Mouse (Mus musculus) cerebellum, adult 11-12 months (tissue): Measurements from ENCODE around the gene Eps8l2.
A peak's percentile ranks its signal among the peaks of the same experiment; 100 is the strongest.
"Not testable (repeated sequence)": the region's sequence is repeated elsewhere in the genome, so short reads cannot be mapped to it uniquely, and the experiment has no call there.

Source experiments
- DNase-seq: peaks from one replicate; pipeline ENCODE4 v3.0.0; 2022

Gene Eps8l2

DNA sequence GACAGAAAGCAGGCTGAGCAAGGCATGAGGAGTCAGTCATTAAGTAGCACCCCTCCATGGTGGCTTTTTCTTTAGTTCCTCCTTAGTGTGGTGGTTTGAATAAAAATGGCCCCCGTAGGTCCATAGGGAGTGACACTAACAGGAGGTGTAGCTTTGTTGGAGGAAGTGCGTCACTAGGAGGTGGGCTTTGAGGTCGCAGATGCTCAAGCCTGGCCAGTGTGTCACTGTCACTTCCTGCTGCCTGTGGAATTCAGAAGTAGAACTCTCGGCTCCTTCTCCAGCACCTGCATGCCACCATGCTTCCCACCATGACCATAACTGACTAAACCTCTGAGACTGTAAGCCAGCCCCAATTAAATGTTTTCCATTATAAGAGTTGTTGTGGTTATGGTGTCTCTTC is 28.7 kb downstream of the Eps8l2 start:
- DNase-seq, result no peak

DNA sequence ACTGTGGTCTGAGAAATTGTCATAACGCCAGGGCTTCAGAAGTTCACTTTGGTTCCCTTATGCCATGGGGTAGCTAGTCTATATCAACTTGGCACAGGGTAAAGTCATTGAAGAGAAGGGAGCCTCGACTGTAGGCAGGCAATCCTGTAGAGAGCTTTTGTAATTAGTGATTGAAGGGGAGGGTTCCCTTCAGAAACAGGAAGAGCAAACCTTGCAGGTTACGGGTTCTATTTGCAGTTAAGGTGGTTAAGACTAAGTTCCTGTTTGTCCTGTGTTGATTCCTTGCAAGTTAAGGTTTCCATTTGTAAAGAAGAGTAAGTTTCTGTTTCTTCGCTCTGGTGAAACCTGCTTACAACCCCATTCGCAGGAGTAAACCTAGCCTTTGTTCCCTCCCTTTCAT is 31.2 kb downstream of the Eps8l2 start:
- no peak for DNase-seq

DNA sequence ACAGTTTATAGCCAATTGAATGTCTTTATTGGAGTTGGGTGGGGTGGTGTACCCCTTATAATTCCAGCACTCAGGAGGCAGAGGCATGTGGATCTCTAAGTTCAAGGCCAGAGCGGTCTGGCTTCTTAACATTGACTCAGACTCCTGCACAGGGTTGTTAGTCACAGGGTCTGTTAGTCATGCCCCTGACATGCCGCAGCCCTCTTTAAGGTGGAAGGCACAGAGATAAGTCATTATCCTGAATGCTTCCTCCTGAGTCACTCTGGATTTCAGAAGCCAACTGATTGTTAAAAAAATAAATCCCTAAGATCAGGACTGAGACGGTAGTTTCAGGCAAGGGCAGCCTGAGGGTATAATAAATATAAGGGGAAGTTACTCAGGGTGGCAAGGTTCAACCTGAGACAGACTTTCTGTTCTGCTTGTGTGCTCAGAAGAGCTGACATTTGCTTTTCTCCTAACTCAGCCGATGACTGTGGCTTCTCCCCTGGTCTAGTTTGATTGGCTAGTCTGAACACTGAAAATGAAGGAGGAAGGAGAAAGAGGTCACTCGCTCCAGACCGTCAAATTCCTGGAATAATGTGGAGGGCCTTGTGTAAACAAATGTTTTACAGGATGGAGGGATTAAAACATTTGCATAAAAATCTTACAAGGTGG is 33.4 kb downstream of the Eps8l2 start:
- no peak for DNase-seq

GRCm38 (mm10) chr7:141373611-141374010 is 34.9 kb downstream of the Eps8l2 start:
- no peak for DNase-seq

- no peak for DNase-seq
These were observed 35.7 kb downstream of the Eps8l2 start for GRCm38 (mm10) chr7:141374399-141374798.

DNA sequence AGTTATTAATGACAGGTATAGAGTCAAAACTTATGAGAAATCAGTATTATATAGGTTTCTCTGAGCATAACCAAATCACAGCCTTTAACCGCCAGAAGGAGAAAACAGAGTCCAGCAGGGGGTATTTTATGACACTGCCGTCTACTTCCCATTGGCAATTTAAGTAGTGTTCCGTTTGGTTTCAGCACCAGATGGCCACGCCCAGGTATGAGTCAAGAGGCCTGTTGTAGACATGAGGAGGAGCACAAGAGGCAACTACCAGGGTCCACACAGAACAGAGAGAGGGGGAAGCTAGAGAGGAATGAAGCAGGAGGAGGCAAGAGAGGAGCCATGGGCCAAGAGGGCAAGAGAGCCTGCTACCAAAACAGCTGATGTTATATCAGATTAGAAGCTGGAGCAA is 40.9 kb downstream of the Eps8l2 start:
- no peak for DNase-seq

DNA sequence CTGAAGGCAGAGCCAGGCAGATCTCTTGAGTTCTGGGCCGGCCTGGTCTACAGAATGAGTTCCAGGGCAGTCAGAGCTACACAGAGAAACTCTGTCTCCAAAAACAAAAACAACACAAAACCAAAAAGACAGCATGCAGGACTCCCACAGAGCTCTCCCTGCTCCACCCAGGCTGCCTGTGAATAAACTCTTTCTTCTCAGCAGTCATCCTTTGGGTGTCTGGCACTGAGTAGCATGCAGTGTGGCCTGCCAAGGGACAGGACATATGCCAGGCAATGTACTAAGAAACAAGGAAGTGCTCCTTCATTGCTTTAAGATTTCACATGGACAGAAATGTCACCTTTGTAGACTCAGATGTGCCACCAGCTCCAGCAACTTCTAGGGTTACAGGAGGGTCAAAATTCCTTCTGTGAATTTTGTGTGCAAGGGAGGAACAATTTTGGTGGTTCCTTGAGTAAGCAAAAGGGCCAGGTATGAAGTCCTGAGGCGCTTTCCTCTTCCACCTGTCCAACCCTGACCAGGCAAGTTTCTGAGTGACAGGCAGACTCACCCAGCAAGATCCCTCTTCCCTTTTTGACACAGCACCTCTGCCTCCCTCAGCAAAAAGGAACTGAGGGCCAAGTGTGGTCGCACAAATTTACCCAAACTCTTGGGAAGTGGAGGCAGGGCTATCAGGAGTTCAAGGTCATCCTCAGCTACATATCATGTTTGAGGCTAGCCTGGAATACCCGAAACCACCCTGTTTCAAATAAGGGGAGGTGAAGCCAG is 42.6 kb downstream of the Eps8l2 start:
- no peak for DNase-seq

- no peak for DNase-seq
These were observed 49.3 kb downstream of the Eps8l2 start for GRCm38 (mm10) chr7:141387807-141388486.

- no peak for DNase-seq
These were observed 49.9 kb downstream of the Eps8l2 start for GRCm38 (mm10) chr7:141388487-141389109.

- DNase-seq, result no peak
These were observed 51.9 kb downstream of the Eps8l2 start for GRCm38 (mm10) chr7:141390326-141391259.

DNA sequence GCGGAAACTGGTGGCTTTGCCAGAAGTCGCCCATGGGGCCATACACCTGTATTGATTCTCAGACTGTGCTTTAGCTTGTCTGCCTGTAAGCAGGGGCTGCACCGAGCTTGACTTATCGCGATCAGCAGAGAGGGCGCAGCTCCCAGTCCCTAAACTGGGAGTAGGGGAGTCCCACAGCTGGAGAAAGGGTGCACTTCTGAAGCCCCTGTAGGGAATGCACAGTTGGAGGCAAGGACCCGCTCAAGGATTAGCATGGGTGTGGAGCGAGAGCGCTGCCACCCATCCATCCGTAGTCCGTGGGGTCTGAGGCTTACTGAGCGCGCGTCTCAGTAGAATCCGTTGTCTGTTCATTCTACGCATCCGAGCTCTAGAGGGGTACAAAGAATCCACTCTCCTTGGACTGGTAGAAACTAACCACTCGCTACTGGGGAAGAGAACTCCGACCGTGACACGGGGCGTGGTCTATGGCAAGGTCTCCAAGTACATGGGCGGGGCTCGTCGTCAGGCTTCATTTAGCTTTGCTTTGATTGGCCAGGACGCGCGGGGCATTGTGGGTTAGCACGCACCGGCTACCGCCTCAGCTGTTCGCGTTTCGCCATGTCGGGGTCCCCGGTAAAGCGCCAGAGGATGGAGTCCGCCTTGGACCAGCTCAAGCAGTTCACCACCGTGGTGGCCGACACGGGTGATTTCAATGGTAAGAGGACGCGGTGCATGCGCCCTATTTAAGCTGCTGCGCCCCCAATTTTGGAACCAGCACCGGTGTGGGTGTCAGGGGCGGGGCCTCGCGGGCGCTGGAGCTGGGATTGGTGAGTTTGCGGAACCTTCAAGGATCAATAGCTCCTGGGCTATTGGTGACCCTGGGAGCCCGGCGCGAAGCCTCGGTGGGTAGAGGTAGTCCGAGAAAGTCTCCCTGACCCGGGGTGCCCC is 53.2 kb downstream of the Eps8l2 start, which contains the start of gene Taldo1:
Gene Taldo1 (plus strand): TSS at position 575 of the 927 bp plus-strand sequence.
- peak; percentile 93 for DNase-seq

DNA sequence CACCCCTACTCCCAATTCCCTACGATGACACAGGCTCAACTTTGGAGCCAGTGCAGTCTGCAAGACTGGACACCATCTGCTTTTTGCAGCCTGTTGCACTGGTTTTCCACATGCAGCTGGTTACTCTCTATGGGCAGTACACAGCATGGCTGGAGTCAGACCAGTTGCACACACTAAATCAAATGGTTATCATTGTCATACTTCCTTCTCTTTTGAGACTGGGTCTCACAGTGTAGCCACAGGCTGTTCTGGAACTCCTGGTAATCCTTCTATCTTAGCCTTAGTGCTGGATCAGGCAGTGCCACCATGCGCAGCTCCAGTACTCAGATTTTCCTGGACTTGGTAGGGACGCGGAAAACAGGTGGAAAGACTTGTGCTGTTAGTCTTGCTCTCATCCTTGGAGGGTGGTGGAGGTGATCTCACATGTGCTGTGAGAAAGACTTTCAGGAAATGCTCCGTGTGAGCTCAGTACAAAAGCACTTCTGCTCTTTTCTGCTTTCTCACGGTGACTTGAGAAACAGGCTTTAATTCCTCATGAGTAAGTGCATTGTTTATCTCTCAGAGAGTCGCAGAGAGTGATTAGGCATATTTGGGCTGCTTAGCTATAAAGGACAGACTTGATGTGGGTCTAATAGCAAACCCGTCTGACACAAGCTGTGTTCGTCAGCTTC is 54.0 kb downstream of the Eps8l2 start:
- no peak for DNase-seq

- no peak for DNase-seq
These were observed 55.5 kb downstream of the Eps8l2 start for GRCm38 (mm10) chr7:141394158-141394557.

DNA sequence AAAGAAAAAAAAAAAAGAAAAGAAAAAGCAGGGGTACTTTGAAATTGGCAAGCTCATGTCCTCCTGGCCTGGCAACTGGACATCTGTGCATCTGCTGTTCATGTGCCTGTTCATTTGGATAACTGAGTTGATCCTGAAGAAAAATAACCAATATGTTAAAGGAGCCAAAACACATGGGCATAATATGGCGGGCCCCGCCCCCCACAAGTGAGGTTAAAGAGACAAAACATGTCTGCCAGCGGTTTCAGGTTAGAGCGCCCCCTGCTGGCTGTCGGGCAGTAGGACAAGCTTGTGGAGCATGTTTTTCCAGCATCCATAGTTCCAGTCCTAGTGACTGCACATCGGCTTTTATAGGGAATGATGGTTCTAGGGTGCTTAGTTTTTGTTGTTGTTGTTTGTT is 56.1 kb downstream of the Eps8l2 start:
- no peak for DNase-seq

GRCm38 (mm10) chr7:141395348-141395747 is 56.7 kb downstream of the Eps8l2 start:
- no peak for DNase-seq

GRCm38 (mm10) chr7:141403305-141403704 is 64.6 kb downstream of the Eps8l2 start:
- peak; percentile 61 for DNase-seq

GRCm38 (mm10) chr7:141405466-141405865 is 66.8 kb downstream of the Eps8l2 start:
- no peak for DNase-seq

DNA sequence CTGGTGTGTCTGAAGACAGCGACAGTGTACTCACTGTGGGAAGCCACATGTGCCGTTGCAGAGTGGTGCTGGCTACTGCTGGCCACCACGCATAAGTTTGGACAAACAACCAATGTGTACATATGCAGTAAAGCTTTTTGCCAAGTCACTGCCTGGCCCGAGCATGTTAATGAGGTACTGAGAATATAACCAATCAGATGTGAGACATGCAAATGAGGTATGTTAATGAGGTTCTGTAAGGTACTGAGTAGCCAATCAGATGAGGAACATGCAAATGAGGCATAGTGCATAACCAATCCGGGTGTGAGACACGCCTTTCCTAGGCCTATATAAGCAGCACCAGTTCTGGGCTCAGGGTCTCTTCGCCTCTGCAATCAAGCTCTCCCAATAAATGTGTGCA is 69.0 kb downstream of the Eps8l2 start:
- DNase-seq, result not testable (repeated sequence)

GRCm38 (mm10) chr7:141408833-141409232 is 70.2 kb downstream of the Eps8l2 start:
- peak; percentile 94 for DNase-seq

GRCm38 (mm10) chr7:141410631-141411030 is 72.0 kb downstream of the Eps8l2 start:
- no peak for DNase-seq
